Comparison of ENCODE assay signal across 8 mouse cellular contexts in genomic region chrX:152769600-152770157, GRCm38 (mm10). TPM values are rescaled to one million over a fixed set of nuclear protein-coding genes. Genes with fewer than 3 reads are reported as not detected.
A peak's percentile ranks its signal among the peaks of the same experiment; 100 is the strongest.
DNase-seq lines count a peak whose midpoint lies in the region; ATAC-seq and TF ChIP-seq lines count a peak whose summit lies in the region.

No protein-coding gene starts in this region.

- no peaks in the 10 kb centered on the region for H3K27me3 ChIP-seq in ES-Bruce4 (ENCODE audit: control insufficient read depth, insufficient read depth, low read length, poor library complexity, severe bottlenecking)
- no peaks in the 10 kb centered on the region for H3K27me3 ChIP-seq in forebrain, embryonic 14.5 days (replicated peaks; ENCODE audit: control insufficient read depth, insufficient read depth, low read length)
- no peaks in the 10 kb centered on the region for H3K27me3 ChIP-seq in small intestine, adult 2 months (ENCODE audit: control insufficient read depth, insufficient read depth, low read length)

- no peaks in the 10 kb centered on the region for H3K36me3 ChIP-seq in ES-Bruce4 (ENCODE audit: control insufficient read depth, insufficient read depth, low read length, poor library complexity, severe bottlenecking)
- H3K36me3 ChIP-seq in forebrain, embryonic 14.5 days (ENCODE audit: control insufficient read depth, insufficient read depth, low read length): no peaks in the 10 kb centered on the region
- no peaks in the 10 kb centered on the region for H3K36me3 ChIP-seq in small intestine, adult 2 months (ENCODE audit: control insufficient read depth, insufficient read depth, low read length)

- H3K27ac ChIP-seq in ES-Bruce4 (ENCODE audit: insufficient read depth, low read length): peak overlapping the region; percentile 82
- no peak overlapping the region for H3K27ac ChIP-seq in forebrain, embryonic 14.5 days (ENCODE audit: low read depth, low read length)
- peak overlapping the region; percentile 72 for H3K27ac ChIP-seq in small intestine, adult 2 months (ENCODE audit: insufficient read depth, low read depth, low read length)

- H3K9me3 ChIP-seq in ES-Bruce4 (replicated peaks; ENCODE audit: control insufficient read depth, insufficient read depth, low read length, poor library complexity, severe bottlenecking): no peaks in the 10 kb centered on the region
- H3K9me3 ChIP-seq in forebrain, embryonic 14.5 days (replicated peaks; ENCODE audit: control insufficient read depth, low read length): no peaks in the 10 kb centered on the region

- no peaks in the 10 kb centered on the region for H3K4me1 ChIP-seq in ES-Bruce4 (ENCODE audit: control insufficient read depth, insufficient read depth, low read length)
- H3K4me1 ChIP-seq in forebrain, embryonic 14.5 days (ENCODE audit: control insufficient read depth, insufficient read depth, low read length): no peaks in the 10 kb centered on the region
- H3K4me1 ChIP-seq in small intestine, adult 2 months (ENCODE audit: control insufficient read depth, insufficient read depth, insufficient read length, low read length): no peaks in the 10 kb centered on the region

- no peak for TF ChIP-seq POLR2A in ES-Bruce4 (IDR thresholded peaks at IDR 0.05; ENCODE audit: insufficient read depth, low read length)
- TF ChIP-seq POLR2A in small intestine, adult 2 months (IDR thresholded peaks at IDR 0.05; ENCODE audit: low read depth, low read length): no peak

- no peak for TF ChIP-seq CTCF in ES-Bruce4 (IDR thresholded peaks at IDR 0.05; ENCODE audit: low read depth, low read length)
- no peak for TF ChIP-seq CTCF in small intestine, adult 2 months (IDR thresholded peaks at IDR 0.05; ENCODE audit: extremely low read depth, insufficient read length, insufficient replicate concordance, low read depth, low read length)

- peak overlapping the region; percentile 83 for H3K9ac ChIP-seq in ES-Bruce4 (ENCODE audit: low read depth, poor library complexity, severe bottlenecking)
- peak overlapping the region; percentile 61 for H3K9ac ChIP-seq in forebrain, embryonic 14.5 days (ENCODE audit: low read length)

- TF ChIP-seq EP300 in ES-Bruce4 (IDR thresholded peaks at IDR 0.05; ENCODE audit: insufficient read depth, low read depth, low read length): no peak

- 20% methylated on average over 40 of the region's 48 CpGs for WGBS in forebrain, embryonic 14.5 days
- WGBS in small intestine, adult 2 months: 17% methylated on average over 44 of the region's 48 CpGs

- peak; percentile 94 for ATAC-seq in forebrain, embryonic 14.5 days
- no peak for ATAC-seq in inflammation-experienced regulatory T-cells, adult 6 months

- peak overlapping the region; percentile 61 for H3K4me2 ChIP-seq in forebrain, embryonic 14.5 days (ENCODE audit: low read length)

- peak overlapping the region; percentile 84 for H3K4me3 ChIP-seq in ES-Bruce4 (ENCODE audit: low read depth, low read length)
- H3K4me3 ChIP-seq in forebrain, embryonic 14.5 days (ENCODE audit: low read depth, low read length): peak overlapping the region; percentile 49
- peak overlapping the region; percentile 96 for H3K4me3 ChIP-seq in small intestine, adult 2 months (ENCODE audit: low read depth, low read length)

- intact Hi-C loops in heart, postnatal 14 days (cut with DNase I): loop anchor here (2.0 kb wide), 1 partner anchor 65 kb away; no protein-coding TSS in a partner anchor

- DNase-seq in adrenal gland, adult 2 months: peak; percentile 85
- peak; percentile 66 for DNase-seq in forebrain, embryonic 14.5 days (ENCODE audit: low spot score)
- peak; percentile 58 to 61 for DNase-seq in heart, postnatal 14 days
- DNase-seq in kidney, postnatal 36 days: peak; percentile 81 to 85
- DNase-seq in lung, postnatal 36 days: peak; percentile 76

RNA-seq across cellular contexts. Expression of gene Shroom2, which starts 0.4 kb away (rescaled TPM):
- 35.6 and 36.3 TPM in 2 replicates for polyA plus RNA-seq in ES-Bruce4 (2011; ENCODE audit: insufficient read depth, insufficient read length, low read depth, missing spikeins)
- 10 to 100 TPM in 1 of 2 experiments, 1 to 10 TPM in 1; 5.5 to 10.7 TPM for total RNA-seq in adrenal gland, adult 2 months (2021)
- 2.2 and 3.5 TPM in 2 replicates for polyA plus RNA-seq in adrenal gland, adult 2 months (2012; rRNA removed)
- 26.5 and 36.7 TPM in 2 replicates for polyA plus RNA-seq in forebrain, embryonic 14.5 days (2014; fragmentation: Nextera tagmentation; extraction: Ambion mirVana)
- total RNA-seq in heart, postnatal 14 days (2021): 1 to 10 TPM; 6.5 to 9.0 TPM
- polyA plus RNA-seq in small intestine, adult 2 months (2012; rRNA removed): 2.6 and 3.0 TPM in 2 replicates
- not detected for polyA plus RNA-seq in inflammation-experienced regulatory T-cells, adult 6 months (2017; shearing (Covaris generic))

RNA-seq across cellular contexts. Expression of gene Gpr143, which starts 12.0 kb away (rescaled TPM):
- polyA plus RNA-seq in ES-Bruce4 (2011; ENCODE audit: insufficient read depth, insufficient read length, low read depth, missing spikeins): 0.53 TPM in 1 of 2 replicates, not detected in the other
- total RNA-seq in adrenal gland, adult 2 months (2021): under 1 TPM in 1 of 2 experiments, not detected in 1; 0.24 TPM
- 0.12 TPM in 1 of 2 replicates, not detected in the other for polyA plus RNA-seq in adrenal gland, adult 2 months (2012; rRNA removed)
- 0.25 and 0.37 TPM in 2 replicates for polyA plus RNA-seq in forebrain, embryonic 14.5 days (2014; fragmentation: Nextera tagmentation; extraction: Ambion mirVana)
- total RNA-seq in heart, postnatal 14 days (2021): not detected
- polyA plus RNA-seq in small intestine, adult 2 months (2012; rRNA removed): not detected in 2 replicates
- not detected for polyA plus RNA-seq in inflammation-experienced regulatory T-cells, adult 6 months (2017; shearing (Covaris generic))
